Mouse (Mus musculus) E14TG2a.4 (cell line): ENCODE data around the gene Tbc1d21.

Experiments
- CTCF ChIP-seq: conservative IDR thresholded peaks from 2 replicates; pipeline ENCODE4 v1.5.1; 2014; ENCODE audit warnings: low read length
- NANOG ChIP-seq: IDR thresholded peaks from 2 replicates; pipeline ENCODE4 v1.6.1; 2014; ENCODE audit warnings: borderline replicate concordance, low read length, mixed read lengths
- POU5F1 ChIP-seq: IDR thresholded peaks from 2 replicates; pipeline ENCODE4 v1.6.1; 2014; ENCODE audit warnings: low read length, borderline replicate concordance

DNA sequence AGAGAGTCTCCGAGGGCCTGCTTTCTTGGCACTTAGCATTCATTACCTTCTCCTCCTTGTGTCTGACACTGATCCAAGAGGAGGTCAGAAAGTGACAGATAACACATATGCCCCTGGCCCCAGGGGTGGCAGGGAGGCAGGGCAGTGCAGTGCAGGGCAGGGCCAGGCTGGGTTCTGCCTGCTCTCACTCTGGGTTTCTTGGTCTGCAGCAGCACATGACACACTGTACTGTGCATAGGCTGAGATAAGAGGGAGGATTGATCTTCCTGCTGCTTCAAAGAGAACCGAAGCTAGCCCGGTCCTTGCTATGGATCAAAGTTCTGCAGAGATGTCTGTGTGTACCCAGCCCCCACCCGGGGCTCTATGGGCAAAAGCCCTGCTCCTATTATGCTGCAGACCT lies 8.6 kb upstream of the Tbc1d21 start:
- TF ChIP-seq CTCF (no peak), POU5F1 (no peak), NANOG (no peak)
